Mouse (Mus musculus): ENCODE results near the gene Tapt1.

Tapt1 gene

DNA sequence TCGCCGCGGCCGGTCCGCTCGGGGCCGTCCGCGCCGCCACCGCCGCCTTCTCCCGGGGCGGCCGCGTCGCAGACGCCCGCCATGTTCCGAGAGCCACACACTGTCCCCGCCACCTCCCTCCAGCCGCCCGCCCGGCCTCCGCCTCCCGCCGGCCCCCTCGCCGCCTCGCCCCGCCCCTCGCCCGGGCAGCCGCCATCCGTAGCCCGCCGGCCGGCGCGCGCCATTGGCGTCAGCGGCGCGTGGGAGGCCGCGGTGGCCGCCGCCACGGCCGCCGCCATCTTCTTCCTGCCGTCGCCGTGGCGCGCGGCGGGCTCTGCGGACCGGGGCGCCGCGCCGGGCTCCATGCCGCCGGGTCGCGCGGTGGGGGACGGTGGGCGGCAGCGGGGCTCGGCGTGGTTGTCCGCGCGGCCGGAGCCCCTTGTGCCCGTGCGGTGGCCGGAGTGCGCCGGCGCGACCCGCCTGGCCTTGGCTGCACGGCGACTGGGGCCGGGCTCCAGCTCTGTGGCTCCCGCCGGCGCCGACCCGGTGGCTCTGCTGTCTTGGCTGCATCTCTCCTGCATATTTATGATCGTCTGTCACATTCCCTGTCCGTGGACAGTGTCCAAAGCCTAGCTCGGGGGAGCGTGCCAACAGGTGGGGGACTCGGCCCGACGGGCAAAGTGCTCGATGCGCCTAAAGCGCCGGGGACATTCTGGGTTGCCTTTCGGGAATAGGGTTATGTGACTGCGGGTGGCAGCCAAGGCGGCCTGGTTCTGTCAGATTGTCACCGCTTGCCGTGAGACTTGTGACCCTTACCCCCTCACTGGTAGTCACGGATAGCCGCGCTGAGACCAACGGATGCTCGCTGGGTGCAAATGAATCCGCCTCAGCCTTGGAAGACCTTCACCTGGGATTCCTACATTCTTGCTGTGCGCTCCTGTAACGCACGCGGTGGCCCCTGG lies at the start of gene Tapt1:
Gene Tapt1, minus strand, starts transcription at position 106 of the 941 bp plus-strand sequence.
- DNase-seq: peak; percentile 87 to 94

DNA sequence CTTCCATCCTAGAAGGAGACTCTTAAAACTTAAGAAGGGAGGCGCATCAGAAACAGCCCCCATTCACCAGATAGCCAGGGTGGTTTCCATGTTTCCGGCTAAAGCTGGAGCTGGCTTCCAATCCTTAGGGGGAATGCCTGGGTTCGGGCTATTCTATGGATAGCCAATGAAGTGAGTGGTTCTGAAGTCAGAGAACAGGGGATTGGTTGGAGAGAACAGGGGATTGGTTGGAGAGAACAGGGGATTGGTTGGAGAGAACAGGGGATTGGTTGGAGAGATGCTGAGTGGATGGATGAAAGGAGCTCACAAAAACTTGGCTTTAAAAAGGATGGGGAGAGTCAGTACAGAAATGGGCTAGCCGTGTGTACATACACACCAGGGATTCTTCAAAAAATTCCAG lies 45.1 kb upstream of the Tapt1 start:
- no peak for DNase-seq

DNA sequence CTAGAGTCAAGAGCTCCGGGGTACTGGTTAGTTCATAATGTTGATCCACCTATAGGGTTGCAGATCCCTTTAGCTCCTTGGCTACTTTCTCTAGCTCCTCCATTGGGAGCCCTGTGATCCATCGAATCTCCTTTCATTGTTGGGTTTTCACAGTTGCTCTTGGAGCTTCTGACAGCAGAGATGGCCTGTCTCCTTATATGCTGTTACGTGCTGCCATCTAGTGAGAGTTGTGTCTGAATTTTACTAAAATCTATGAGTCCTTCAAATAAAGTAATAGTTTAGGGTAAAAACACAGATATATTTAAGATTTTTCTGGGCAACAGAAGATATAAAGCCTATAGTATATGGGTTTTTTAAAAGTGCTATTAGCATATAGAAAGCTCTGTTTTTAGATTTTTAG lies 42.1 kb upstream of the Tapt1 start:
- peak in 1 of 2 experiments; percentile 52 for DNase-seq

DNA sequence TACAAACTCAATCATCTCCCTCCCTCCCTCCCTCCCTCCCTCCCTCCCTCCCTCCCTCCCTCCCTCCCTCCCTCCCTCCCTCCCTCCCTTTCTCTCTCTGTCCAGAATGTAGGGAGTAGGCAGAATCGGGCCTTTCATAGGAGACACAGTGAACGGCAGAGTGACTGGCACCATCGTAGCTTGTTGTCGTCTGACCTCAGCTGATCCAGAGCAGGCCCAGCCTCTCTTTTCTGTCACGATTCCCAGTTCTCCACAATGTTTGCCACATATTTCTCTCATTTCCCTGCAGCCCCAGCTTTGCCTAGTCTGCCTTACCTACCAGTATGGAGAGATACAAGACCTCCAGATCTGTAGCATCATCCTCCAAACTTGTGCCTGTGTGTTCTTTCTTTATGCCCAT lies 35.3 kb upstream of the Tapt1 start:
- DNase-seq: no peak

DNA sequence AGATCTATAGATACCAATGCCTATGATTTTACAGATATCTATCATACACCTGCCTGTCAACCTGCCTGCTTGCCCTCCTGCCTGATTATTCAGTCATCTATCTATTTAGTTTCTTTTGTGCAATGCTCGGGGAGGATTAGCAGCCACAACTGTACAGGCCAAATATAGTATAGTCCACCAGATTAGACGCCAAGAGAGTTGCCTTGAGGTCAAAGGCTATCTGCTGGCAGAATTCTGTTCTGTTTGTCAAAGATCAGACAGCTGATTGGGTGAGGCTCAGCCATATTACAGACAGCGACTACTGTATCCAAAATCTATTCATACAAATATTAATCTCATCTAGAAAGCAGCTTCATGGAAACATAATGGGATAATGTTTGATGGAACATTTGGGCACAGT lies 34.7 kb upstream of the Tapt1 start:
- no peak for DNase-seq

DNA sequence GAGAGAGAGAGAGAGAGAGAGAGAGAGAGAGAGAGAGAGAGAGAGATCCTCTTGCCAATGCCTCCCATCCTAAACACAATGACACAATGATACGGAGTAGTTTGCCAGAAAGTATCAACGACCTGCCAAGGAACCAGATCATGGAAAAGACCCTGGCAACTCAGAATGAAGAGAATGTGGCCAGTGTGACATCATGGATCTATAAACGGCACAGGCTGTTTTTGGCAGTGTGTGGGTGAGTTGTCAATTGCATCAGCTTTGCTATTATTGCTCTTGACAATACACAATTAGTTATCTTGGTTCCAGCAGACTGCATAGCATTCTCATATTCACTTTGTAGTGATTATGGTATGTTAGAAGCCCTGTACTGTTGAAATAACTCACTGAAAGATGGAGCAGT lies 33.3 kb upstream of the Tapt1 start:
- no peak for DNase-seq

DNA sequence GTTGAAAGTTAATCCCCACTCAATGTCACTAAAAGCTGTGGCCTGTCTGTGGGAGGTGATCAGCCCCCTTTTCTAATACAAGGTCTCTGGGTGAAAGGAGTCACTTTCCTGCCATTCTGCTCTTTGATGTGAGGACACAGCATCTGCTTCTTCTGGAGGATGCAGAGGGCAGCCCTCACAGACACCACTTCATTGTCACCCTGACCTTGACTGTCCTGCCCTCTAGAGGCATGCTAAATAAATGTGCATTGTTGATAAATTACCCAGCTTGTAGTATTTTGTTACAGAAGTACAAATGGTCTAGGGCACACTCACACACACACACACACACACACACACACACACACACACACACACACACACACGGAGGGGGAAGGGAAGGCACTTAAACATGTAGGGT lies 31.7 kb upstream of the Tapt1 start:
- peak in 1 of 2 experiments; percentile 6 for DNase-seq

DNA sequence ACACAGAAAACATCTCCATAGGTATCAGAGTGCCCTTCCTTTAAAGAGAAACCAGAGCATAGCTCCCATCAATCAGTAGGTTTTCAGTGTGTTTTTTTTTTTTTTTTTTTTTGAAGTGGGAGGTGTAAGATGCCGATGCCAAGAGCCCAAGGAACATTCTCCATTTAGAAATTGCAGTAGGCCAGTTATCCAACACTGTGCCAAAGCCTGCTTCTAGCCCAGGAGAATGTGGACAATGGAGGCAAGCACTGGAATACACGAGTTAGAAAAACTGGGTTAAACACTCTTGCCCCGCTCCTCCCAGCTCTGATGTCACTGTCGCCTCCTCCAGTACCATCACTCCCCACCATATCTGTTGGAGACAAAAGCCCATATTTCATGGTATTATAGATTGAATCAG lies 31.0 kb upstream of the Tapt1 start:
- no peak for DNase-seq

DNA sequence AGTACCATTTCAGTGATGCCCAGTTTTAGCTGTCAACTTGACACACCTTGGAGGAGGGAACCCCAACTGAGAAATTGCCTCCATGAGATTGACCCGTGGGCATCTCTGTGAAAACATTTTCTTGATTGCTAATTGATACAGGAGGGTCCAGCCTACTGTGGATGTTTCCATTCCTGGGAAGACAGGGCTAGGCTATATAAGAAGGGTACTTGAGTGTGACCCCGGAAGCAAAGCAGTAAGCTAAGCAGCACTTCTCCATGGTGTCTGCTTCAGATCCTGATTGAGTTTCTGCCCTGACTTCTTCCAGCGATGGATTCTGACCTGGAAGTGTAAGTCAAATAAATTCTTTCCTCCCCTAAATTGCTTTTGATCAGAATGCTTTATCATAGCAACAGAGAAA lies 30.1 kb upstream of the Tapt1 start:
- DNase-seq: no peak

DNA sequence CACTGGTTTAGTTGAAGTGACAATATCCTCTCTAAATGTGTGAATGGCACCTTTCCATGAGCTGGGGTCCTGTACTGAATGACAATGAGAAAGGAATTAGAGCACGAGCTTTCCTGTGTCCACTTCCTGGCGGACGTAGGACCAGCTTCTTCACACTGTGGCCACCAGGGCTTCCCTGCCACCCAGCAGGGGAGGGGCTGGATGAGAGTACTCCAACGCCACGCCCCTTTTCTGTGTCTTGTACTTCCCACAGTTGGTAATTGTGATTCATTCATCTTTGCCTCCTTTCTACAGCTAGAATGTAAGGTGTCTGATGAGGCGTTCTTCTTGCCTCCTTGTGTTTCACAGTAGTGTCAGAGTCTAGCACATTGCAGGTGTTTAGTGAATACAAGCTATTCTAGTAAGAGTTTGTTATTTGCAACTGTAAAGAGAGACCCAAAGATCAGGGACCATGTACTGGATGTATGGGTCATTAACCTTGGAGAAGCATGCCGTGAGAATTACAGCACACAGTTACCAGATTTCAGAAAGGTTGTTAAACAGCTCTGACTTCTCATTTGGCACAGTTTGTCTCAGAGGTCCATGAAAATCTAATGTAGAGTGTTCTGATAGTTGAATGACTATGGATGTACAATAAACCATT lies 29.5 kb upstream of the Tapt1 start:
- no peak for DNase-seq

DNA sequence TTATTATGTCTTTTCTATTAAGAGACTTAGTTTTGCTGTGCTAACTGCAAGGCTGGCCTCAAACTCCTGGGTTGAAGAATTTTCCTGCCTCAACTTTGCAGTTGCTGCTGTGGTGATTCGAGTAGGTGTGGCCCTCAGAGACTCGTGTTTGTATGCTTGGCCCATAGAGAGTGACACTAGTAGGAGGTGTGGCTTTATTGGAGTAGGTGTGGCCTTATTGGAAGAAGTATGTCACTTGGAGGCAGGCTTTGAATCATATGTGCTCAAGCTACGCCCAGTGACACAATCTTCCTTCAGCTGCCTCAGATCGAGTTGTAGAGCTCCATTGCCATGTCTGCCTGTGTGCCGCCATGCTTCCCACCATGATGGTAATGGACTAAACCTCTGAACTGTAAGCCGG lies 27.0 kb upstream of the Tapt1 start:
- no peak for DNase-seq

DNA sequence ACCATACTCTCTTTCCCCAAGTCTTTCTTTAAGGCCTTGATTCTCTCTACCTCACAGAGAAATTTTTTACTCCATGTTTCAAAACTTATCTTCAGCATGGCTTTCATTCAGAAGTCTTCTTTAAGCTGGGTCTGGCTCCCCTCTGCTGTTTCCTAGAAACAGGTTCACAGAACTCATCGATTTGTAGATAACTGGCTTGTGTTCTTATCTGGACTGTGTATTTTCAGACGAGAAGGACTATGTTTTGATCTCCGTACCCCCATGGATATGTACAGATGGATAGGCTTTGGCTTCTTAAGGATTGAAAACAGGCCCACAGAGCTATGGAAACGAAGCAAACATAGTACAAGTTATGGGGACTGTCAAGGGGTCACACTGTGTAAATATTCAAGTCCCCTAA lies 26.0 kb upstream of the Tapt1 start:
- no peak for DNase-seq

DNA sequence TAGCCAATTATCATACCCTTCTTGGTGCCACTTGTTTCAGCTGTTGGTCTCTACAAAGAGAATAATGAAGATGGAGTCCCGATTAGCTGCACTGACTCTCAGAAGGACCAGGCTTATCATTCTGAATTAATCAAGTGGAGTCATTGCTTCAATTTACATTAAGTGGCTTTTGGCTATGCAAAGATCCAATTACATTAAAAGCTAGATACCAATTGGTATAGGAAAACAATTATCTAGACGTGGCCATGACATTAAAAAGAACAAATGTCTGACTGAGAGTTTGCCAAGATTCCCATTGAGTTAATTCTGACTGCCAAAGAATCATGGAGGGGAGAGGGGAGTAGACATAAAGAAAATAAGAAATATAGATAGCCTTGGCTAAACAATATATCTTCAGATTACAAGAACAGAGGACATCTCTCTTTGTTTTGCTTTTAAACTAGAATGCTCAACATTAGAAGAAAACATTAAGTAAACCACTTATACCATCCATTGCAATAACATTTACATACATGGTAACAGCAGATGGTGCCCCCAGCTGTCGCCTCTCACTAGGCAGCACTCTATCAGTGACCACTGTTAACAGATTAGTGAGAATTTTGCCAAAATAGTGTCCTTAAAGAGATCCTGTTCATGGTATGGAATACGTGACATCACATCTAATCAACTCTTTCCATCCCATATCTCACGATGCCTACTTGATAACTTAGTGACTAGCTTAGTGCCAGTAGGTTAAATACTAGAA lies 24.0 kb upstream of the Tapt1 start:
- DNase-seq: no peak

DNA sequence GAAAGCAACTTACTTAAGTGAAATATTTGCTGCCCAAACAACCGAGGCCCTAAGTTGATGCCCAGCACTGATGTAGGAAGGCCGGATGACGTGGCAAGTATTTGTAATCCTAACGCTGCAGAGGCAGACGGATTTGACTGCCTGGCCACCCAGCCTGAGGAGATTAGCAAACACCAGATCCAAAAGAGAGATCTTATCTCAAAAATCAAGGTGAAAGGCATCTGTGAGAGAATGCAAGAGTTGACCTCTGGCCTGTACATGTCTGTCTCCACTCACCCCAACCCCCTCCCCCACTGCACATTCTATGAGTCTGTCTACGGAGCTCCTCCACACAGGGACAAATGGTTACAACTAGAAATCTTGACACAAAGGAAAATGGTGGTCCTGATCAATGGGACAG lies 22.9 kb upstream of the Tapt1 start:
- DNase-seq: no peak

DNA sequence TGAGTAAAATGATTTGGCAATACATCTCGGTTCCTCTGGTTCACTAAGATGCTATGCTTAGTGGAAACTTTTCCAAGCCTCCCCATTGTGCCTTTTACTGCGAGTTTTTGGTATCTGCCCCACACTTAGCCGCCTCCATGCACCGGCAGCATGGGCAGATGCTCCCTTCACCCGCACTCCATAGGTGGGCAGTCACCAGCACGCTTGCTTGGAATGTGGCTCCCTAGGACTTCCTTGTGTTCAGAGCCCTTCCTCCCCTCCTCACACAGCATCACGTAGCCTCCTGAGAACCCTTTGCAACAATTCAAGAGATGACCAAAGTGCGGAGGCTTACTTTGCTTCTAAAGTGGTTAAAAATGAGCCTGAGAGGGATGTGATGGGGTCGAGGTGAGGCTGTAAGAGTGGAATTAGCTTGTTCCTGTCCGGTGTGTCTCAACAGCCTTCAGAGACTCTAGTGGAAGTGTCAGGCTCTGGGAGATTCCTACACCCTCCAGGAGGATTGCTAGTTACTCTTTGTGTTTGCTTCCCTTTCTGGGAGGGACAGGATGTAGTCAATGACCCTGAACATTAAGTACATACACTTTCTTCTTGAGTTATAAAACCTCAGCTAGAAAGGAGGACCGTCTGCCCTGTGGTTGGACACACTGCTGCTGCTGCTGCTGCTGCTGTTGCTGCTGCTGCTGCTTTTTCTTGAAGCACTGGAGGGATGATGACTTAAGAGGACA lies 20.2 kb upstream of the Tapt1 start:
- no peak for DNase-seq

DNA sequence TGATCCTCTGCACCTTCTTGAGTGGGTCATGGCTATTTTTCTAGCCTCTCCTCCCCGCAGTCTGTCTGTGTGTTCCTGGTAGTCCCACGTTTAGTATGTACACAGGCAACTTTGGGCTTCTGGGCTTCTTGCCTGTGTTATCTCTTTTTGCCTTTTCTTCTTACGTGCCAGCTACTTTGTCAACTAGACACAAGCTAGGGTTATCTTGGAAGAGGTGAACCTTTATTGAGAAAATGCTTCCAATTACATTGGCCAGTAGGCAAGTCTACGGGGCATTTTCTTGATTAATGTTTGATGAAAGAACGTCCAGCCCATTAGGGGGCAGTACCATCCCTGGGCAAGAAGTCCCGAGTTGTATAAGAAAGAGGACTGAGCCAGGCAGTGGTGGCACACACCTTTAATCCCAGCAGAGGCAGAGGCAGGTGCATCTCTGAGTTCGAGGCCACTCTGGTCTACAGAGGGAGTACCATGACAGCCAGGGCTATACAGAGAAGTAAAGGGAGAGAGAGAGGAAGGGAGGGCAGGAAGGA lies 18.5 kb upstream of the Tapt1 start:
- peak in 1 of 2 experiments; percentile 21 for DNase-seq

DNA sequence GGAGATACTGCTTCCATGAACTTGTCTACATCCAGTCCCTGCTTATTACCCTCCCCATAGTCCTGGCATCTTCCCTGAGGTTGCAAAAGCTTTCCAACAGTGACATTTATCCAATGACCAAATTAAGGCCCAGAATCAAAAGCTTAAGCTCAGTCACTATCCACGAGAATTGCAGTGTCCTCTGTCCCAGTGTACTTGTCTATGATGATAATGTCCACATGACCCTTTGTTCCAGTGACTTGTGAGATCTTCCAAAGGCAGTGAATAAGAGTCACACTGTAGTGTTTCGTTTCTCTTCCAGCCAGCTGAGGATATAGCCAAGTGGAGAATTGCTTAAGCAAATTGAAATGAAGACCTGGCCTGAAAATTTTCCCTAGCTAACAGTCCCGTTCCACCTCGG lies 16.4 kb upstream of the Tapt1 start:
- no peak for DNase-seq

DNA sequence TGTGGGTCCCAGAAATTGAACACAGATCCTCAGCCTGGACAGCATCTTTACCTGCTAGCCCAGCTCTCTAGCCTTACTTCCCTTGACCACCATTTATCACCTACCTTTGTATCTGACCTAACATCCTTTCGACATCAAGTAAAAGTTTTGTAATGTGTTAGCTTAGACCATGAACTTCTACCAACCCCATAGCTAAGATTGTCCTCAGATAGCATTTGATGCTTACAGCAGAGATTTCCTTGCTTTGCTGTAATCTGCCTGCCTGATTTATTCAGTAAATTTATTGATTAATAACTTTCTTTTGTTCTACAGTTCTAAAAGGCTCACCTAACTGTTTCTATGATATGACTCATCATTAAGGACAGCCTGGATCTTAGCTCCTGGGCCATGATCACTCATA lies 15.3 kb upstream of the Tapt1 start:
- DNase-seq: no peak

DNA sequence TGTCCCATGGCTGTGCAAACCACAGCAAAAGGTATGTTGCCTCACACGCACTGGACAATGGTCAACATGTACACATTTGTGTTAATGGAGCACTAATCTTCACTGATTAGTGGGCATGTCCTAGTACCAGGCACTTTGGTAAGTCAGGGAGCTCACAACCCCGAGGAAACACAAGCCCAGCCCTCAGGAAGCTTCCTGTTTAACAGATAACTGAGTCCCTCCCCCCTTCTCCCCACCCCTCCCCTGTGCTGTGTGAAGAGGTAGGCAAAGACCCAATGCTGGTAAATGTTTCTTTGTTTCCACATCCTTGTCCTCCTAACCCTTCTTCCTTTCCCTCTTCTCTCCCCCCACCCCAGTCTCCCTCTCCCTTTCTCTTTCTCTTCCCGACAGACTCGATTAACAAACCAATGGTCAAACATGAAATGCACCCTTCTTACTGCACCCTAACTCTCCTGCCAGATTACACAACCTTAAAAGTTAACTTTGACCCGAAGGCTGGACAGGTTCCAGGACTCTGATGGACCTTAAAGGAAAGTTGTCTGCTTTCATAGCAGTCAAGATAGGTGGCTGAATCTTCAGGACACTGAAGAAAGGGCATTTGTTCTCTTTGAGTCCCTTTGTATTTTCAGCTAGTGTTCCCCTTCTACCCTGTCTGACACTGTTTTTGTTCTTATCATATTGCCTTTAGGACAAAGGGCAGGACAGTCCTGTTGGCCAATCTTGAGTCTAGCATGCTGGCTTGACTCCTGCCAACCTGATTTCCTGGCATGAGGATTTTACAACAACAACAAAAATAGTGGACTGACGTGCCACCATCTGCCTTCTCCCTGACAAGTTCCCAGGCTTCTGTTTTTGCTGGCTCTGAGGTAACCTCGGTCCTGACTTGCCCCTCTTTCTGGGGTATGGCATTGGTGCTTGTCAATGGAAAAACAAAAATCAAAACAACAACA lies 13.0 kb upstream of the Tapt1 start:
- DNase-seq: peak; percentile 72 to 83

DNA sequence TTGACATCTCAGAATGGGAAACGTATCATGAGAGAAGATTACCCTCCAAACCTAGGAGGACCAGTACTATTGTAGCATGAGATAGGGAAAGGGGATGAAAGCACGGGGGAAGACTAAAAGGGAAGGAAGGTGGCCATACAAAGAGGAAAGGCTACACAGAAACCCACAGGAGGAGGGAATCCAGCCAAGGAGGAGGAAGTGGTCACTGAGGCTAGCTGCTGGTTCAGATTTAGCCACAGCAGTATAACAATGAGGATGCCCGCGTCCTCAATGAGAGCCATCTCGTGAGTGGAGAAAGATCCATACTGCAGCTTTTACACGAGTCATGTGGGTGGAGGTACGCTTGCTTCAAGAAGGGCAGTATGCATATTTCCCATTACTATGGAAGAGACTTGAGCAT lies 11.8 kb upstream of the Tapt1 start:
- no peak for DNase-seq

DNA sequence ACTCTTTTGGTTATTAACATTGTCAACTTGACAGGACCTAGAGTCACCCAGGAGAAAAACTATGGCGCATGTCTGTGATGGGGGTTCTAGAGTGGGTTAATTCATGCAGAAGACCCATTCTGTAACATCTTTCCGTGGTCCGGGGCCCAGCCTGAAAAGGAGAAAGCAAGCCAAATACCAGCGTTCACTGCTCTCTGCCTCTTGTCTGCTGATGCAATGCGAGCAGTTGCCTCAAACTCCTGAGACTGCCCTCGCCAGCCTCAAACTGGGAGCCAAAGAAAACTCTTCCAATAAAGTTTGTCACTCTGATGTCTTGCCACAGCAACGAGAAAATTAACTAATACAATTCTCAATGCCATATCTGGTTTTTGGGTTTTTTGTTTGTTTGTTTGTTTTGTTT lies 8.2 kb upstream of the Tapt1 start:
- DNase-seq: no peak

Measured in kidney, postnatal 25 days (tissue).